Mouse (Mus musculus) Muller cell, postnatal 12 days (primary cell): ENCODE measurements around the gene Wfdc6a.
"Not testable (repeated sequence)": the region's sequence is repeated elsewhere in the genome, so short reads cannot be mapped to it uniquely, and the experiment has no call there.

Source experiments
- DNase-seq: peaks from one replicate; pipeline ENCODE4 v3.0.0-alpha.2; 2015; ENCODE audit errors: inconsistent ontology term

The Wfdc6a gene

DNA sequence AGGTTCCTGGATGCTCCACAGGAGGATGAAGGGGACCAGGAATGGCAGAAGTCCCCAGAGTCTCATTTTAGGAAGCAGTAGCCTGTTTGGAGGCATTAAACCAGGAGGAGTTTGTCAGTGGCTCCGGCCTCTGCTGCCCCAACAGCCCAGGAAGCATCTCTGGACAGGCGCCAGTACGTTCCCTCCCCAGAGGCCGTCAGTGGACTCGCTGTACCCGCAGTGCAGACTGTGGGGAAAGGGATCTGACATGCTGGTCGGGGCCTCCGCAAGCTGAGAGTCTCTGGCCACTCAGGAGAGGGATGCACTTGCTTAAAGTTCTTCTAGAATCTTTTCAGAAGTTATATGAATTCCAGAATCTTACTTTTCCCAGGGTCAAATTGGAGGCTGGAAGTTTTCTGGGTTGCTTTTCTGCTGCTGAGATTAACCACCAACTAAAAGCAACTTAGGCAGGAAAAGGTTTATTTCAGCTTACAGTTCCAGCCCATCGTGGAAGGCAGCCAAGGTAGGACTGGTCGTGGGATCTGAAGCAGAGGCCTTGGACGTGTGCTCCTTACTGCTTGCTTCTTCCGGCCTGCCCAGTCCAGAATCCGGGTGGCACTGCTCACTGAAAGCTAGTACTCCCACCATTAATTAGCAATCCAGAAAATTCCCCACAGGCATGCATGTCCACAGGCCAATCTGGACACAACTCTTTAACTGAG lies at the start of gene Wfdc6a:
Gene Wfdc6a, minus strand, starts transcription at position 423 of the 701 bp plus-strand sequence.
- not testable (repeated sequence) for DNase-seq

DNA sequence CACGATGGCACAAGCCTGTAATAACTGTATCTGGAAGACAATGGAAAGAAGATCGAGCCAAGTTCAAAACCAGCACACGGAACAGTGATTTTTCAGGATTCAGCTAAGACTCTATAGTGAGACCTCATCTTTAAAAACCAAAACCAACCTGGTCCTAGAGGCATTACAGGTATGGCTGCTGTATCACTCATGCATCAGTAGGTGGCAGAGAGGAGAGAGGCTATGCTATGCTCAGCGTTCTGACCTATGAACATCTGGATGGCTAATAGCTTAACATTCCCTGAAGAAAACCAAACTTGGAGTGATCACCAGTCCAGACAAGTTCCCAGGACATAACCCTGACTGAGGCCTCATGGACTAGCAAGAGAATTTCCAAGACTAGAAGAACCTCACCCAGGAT lies 36.5 kb upstream of the Wfdc6a start:
- no peak for DNase-seq

DNA sequence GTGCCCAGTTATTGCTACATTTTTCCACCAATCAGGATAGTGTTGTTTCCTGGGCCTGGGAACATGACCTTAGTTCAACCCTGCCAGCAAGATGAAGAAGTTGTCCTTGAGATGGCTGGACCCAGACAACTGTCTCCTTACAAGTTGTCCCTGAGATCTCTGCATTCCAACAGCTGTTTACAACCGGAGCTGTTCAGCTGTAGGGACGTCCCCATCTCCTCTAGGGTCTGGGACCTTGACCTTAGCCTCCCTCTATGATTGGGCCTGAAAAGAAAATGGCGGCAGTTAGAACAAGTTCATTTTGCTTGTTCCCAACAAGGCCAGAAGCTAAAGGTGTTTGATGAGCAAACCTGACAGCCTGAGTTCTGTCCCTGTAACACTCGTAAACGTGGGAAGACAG lies 33.8 kb upstream of the Wfdc6a start:
- DNase-seq = no peak

DNA sequence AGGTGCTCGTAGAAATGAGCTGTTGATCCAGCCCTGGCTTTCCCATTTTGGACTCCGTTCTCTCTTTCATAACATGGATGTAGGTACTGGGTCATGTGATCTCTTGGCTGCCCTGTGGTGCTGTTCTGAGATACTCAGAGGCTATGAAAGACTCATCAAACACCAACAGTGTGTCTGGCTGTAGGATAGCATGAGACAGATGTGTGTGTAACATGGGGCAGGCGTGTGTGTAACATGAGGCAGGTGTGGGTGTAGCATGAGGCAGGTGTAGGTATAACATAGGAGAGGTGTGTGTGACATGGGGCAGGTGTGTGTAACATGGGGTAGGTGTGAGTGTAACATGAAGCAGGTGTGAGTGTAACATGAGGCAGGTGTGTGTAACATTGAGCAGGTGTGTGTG lies 30.1 kb upstream of the Wfdc6a start:
- DNase-seq = no peak

DNA sequence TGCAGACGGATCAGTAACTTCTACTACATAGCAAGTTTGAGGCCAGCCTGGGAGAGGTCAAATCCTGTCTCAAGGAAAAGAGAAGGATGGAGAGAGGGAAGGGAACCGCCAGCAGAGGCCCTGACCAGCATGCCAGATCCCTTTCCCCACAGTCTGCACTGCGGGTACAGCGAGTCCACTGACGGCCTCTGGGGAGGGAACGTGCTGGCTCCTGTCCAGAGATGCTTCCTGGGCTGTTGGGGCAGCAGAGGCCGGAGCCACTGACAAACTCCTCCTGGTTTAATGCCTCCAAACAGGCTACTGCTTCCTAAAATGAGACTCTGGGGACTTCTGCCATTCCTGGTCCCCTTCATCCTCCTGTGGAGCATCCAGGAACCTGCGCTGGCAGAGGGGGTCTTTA lies 28.2 kb upstream of the Wfdc6a start, which contains the start of the genes Wfdc6b and Wfdc8:
Gene Wfdc6b, plus strand, starts transcription at position 52 of the 400 bp plus-strand sequence.
Gene Wfdc8, minus strand, starts transcription at position 156 of the 400 bp plus-strand sequence.
- not testable (repeated sequence) for DNase-seq

DNA sequence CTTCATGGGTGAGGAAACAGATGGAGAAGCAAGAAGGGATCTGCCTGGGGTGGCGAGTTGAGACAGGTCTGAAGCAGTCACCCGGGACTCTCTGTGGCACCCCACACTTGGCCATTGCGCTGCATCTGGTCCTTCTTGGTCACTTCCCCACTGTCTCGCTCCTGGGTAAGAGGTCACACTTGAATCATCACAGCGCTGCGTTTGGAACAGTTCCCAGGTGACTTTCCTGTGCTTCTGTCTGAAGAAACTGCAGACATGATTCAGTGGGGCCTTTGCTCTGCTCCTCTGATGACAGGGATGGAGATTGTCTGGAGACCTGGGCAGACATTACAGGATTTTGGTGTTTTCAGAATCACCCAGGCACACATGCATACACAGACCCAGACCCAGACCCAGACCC lies 23.5 kb upstream of the Wfdc6a start:
- DNase-seq = peak; percentile 14

DNA sequence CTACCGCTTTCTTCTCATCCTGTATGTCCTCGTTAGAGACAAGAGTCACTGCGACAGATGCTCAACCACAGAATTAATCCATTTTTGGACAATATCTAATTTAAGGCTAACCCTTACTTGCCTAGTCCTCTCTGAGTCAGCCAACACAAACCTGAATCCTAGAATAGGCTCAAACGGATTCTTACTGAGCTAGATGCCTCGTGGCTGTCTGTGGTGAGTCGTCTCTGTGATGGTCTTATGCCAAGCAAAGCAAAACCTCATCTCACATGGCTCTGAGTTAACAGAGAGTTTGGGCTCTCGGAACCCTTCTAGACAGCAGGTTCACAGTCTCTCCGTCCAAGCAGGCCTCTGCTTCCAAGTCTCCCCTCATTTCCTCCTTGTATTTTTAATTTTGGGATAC lies 19.2 kb upstream of the Wfdc6a start:
- DNase-seq = peak; percentile 40

DNA sequence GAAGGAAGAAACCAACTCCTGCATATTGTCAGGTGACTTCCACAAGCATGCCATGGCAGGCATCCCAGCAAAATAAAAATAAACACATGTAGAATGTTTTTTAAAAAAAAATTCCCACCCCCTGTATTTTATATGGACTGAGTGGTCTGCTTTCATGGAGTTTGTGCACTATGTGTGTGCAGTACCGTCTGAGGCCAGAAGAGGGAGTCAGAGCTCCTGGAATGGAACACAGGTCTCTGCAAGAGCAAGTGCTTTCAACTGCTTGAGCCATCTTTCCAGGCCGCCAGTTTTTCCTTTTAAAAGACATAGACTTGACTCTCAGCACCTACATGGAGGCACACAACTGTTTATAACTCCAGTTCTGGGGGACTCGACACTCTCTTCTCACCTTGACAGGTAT lies 18.2 kb upstream of the Wfdc6a start:
- DNase-seq = no peak

DNA sequence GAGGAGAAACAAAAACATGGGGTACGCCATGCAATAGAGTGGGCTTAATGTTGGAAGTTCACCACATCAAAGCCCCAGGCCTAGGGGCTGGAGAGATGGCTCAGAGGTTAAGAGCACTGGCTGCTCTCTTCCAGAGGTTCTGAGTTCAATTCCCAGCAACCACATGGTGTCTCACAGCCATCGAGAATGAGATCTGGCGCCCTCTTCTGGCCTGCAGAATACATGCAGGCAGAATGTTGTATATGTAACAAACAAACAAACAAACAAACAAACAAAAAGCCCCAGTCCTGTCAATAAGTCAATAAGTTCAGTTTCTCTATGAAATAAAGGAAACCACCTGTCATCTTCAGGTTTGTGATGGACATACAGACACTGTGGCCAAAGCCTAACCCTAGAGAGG lies 14.9 kb upstream of the Wfdc6a start:
- DNase-seq = no peak

DNA sequence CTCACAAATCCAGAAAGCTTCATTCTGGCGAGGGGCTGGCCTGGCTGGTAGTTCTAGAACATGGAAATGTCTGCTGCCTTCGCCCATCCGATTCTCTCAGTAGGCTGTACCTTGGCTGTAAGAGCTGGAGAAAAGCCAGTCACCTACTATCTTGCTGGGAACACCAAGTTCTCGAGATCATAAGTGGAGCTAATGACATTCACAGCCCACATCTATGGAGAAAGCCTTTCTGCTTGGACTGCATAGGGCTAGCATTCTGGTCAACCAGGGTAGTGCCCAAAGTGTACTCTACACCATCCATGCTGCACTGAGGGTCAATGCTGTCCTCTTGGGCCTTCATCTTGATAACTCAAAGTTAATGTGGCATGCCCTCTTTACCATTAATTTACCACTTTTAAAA lies 8.2 kb upstream of the Wfdc6a start, which contains the start of gene Eppin:
Gene Eppin, minus strand, starts transcription at position 101 of the 400 bp plus-strand sequence.
- DNase-seq = no peak

DNA sequence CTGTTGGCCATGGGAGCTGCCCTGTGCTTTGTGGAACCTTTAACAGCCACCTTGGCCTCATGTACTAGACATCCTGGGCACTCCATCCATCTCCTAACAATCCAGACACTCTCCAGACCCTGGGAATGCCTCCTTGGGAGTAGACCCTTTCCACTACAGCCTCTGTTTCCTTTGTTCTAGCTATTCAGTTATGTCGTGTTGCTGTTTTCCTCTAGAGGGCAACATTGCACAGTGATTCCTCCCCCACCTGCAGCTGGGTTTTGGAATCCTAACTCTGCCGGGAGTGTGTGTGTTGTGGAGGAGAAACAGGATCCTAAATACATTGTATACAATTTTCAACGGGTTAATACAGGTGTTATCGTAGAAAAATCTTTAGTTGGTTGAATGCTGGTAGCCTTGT lies 6.8 kb upstream of the Wfdc6a start:
- peak; percentile 45 for DNase-seq

DNA sequence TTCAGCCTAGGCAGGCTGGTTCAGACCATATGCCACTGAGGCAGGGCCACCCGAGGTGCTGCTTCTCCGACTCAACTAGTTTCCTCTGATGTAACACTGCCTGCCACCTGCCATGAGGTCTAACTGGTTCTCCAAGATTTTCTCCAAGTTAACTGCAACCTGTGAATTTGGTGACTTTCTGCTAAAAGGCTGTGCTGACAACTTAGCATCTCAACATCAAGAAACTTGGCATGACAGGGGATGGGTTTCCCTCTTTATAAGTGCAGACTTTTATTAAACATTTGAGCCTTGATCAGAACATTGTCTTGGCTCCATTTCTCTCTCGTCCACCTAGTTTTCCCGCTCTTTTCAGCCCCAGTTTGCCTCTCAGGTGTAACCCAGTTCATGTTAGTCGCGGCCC lies 11.9 kb downstream of the Wfdc6a start, which contains the start of gene Spint3:
Gene Spint3, minus strand, starts transcription at position 101 of the 400 bp plus-strand sequence.
- not testable (repeated sequence) for DNase-seq

DNA sequence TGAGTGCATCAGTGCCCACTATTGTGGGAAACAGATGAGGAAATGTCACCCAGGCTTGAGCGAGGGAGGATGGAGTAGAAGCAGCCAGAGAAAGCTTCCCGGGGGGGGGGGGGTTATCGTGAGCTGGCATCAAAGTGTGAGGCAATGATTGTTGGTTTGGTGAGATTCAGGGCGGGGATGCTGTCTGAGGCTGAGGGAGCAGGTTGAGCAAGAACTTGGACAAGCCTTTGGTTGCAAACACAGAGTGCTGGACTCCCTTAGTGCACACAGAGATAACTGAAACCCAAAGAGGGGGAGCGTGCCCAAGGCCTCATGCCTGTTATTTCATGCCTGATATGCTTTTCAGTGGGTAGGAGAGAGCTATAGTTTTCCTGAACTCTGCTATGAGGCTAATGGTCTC lies 17.8 kb downstream of the Wfdc6a start:
- no peak for DNase-seq

DNA sequence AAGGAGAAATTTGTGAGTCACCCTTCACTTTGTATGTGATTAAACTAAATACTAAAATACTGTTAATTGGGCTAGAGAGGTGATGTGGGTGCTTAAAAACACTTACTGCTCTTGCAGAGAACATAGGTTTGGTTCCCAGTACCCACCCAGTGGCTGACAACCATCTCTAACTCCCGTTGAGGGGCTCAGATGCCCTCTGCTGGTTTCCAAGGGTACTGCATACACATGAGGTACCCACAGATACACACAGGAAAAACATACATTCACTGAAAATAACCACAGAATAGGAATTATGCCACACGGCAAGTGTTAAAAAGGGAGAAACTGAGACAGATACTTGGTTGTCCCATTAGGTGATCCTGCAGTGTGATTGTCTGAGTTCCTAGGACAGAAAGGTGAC lies 18.2 kb downstream of the Wfdc6a start:
- no peak for DNase-seq

DNA sequence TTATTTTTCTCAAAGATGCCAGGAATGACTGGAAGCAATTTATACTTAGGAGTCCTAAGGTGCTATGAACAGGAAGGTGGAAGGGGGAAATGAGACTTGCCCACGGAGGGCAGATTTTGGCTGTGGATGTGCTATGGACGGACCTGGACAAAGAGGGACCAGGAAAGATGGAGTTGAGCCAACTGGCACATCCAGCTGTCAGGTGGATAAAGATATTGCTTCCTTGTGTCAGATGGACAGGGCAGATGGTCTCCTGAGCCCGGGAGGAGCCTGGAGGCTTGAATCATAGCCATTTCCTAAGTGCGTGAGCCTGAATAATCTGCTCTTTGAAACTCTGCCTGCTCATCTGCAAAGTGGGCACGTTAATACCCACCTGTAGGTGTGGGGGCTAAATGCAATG lies 20.9 kb downstream of the Wfdc6a start:
- no peak for DNase-seq

DNA sequence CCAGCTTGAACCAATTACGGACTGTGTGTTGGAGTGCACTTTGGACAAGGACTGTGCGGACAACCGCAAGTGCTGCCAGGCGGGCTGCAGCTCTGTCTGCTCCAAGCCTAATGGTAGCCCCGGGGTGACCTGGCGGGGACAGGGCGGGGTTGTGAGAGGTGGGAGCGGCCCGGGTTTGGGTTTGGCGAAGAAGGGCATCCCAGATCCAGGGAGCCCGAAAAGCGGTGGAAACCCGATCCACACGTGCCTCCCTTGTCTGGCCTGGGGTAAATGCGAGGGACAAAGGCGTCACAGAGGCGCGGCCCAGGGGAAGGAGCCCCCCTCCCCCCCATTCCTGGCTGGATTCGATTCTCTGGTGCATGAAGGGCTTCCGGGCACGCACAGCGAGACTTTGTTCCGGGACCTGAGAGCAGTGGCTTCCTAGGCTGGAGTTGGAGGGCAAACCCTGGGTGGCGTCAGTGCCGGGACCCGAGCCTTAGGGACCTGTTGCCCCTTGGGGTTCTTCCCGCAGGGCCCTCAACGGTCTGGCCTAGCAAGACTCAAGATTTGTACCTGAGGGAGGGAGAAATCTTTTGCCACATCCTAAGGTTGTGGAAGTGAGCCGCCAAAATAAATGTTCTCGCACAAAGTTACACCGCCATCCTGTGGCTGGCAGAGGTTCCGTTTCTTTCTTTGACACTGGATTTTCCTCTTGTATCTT lies 21.8 kb downstream of the Wfdc6a start:
- DNase-seq = peak; percentile 68

DNA sequence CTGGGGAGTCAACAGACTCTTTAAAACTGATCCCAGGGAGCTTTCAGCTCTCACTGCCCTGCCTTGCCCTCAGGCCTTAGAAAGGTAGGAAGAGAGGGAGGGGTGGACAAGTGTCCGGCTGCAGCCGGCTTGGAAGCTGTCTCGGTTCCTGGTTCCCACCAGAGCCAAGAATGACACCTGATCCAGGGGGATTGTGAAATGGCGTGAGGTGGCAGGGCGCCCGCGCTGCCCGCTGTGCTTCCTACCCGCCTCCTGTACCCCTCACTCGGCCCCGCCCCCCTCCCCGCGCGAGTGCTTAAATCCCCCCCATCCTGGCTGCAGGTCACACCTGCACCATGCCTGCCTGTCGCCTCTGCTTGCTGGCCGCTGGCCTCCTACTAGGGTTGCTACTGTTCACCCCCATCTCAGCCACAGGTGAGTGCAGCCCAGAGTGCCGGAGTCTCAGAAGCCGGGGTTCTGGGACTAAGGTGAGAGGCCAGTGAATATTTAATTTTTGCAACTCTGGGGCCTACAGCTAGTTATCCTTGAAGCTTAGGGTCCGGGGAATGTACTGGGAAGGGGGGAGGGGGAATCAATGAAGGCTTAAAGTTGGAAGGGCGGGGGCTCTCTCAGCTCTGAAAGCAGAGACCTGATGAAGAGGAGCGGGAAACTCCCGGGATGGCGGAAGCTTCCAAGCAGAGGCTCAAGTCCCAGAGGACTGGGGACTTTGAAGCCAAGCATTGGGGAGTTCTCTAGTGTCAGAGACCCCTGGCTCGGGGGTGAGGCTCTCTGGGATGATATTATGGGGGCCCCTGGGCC lies 22.7 kb downstream of the Wfdc6a start, which contains the start of gene Wfdc2:
Gene Wfdc2, plus strand, starts transcription at position 23 of the 798 bp plus-strand sequence.
- DNase-seq = no peak

DNA sequence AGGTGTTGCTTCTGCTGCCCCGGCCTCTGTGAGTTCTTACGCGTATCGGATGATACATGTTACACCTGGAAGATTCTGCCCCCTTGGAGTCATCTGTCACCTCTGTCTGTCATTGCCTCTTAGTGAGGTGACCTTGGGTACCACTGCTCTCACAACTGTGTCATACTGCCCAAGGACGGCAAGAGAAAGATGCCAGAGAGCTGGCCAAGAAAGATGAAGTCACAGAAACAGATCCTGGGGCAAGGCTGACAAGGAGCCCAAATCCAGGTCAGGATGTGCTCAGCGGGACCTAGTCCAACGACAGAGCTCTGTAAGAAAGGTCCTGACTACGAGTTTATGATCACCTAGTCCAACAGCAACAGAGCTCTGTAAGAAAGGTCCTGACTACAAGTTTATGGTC lies 25.1 kb downstream of the Wfdc6a start:
- no peak for DNase-seq

DNA sequence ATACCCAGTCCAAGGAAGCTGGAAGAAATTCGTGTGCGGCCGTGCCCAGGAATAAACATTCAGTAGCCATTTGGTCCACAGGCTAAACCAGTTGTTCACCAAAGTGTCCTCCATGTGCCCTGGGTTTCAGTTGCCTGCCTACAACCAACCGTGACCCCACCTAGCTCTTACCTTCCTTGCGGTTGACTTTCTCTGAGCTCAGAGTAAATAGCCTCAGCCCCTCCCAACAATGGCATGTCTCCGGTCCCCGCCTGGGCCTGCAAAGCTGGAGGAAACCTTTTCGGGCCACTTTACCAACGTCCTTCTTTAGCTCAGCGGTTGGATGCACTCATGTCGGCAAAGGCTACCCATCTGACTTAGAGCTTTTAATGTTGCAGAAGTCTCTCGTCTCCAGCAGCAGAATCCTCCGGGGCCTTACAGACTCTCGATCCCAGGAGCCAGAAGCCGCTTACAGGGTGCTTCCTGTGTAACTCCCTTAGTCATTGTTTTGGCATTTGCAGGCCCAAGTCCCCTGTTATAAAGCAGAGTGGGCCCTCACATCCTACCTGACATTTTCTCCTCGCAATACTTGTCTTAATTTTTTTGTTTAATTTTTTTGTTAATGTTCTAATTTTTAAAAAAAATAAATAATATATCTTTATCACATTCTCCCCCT lies 26.1 kb downstream of the Wfdc6a start:
- no peak for DNase-seq

DNA sequence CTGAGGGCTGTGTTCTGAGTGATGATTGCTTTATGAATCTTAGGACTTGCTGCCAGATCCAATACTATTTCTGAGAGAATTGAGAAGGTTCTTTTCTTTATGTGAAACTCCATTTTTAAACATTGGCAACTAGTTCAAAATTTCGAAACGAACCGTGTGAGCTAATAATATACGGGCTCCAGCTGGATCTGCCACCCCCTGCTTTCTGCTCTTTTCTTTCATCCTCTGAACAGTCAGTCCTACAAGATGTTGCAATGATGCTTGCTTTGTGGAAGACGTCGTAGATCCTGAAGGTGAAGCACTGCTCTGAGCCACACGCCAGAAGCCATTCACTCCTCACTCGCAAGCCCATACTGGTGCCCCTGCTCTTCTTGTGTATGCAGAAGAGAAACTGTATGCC lies 26.8 kb downstream of the Wfdc6a start:
- no peak for DNase-seq

DNA sequence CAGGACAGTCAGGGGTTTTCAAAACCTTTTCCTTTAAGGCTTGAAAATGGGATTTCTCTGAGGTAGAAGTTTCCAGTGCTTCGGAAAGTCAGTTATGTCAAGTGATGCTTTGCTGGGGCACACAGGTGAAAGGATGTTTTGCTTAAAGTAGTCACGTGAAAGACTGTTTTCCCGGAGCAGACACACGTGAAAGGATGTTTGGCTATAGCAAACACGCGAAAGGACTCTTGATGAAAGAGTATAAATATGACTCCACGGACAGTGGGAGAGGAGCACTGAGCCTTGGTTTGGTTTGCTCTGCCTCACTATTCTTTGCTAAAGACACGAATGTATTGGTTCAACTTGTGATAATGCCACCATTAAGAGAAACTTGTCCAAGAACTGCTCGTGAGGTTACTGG lies 33.7 kb downstream of the Wfdc6a start:
- no peak for DNase-seq

DNA sequence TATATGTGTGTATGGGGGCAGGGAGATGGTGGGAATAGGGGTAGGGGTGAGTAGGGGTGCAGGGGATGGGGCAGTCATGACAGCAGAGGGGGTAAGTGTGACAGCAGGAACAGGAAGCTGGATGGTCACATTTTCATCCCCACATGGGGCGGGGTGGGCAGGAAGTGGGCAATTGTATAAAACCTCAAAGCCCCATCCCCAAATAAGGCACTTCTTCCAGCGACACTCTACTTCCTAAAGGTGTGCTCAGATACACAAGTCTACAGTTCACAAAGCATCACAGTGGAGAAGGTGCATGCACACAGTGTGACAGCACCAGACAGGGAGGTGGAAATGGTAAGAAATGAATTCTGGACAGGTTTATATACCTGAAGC lies 34.4 kb downstream of the Wfdc6a start:
- no peak for DNase-seq
